Mouse (Mus musculus) adrenal gland, adult 8-10 months (tissue): ENCODE measurements around the gene Gm8362. TPM values are rescaled to one million over a fixed set of nuclear protein-coding genes. Genes with fewer than 3 reads are reported as not detected.
"Not testable (repeated sequence)": the region's sequence is repeated elsewhere in the genome, so short reads cannot be mapped to it uniquely, and the experiment has no call there.

ENCODE experiments used
- DNase-seq: peaks from one replicate; pipeline ENCODE4 v3.0.0; 2022
- total RNA-seq, 4 experiments: library from RNA; stranded (reverse); gene quantifications; 2 replicates each; pipeline ENCODE4 v1.2.4; 2022

Gene Gm8362
- not detected for total RNA-seq

GRCm38 (mm10) chr14:6774311-6774710 lies at the start of gene Gm8362:
Gene Gm8362, minus strand, starts transcription at chr14:6774411.
- DNase-seq: not testable (repeated sequence)

DNA sequence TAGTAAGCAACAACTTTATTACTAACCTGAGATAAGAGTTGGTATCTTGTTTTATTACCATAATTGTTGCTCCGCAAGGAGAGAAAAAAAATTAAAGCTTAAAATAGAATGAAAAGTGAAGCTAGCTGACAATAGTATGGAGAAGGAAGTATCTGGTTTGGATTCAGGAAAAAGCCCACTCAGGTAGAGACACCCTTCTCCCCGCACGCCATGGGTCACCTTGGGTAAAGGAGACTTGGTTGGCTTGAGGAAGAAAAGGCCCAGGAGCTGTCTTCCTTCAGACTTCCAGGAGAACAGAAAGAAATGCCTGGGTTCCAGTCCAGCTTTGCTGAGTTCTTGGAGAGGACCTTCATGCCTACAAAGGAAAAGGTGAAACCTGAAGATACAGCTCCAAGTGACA lies 49.1 kb upstream of the Gm8362 start:
- DNase-seq: not testable (repeated sequence)

DNA sequence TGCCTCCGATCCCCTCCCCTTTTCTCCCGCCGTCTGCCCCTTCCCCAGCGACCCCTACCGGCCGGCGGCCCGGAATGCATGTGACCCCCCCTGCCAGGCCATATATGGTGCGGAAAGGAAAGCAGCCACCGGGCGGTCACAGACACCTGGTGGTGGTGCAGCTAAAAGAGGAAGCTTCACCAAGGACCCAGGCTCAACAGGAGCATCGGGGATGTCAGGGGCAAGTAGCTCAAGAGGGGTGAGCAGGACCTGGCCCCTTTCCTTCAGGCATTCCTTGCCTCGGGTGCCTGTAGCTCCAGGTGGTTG lies 17.0 kb downstream of the Gm8362 start:
- not testable (repeated sequence) for DNase-seq

DNA sequence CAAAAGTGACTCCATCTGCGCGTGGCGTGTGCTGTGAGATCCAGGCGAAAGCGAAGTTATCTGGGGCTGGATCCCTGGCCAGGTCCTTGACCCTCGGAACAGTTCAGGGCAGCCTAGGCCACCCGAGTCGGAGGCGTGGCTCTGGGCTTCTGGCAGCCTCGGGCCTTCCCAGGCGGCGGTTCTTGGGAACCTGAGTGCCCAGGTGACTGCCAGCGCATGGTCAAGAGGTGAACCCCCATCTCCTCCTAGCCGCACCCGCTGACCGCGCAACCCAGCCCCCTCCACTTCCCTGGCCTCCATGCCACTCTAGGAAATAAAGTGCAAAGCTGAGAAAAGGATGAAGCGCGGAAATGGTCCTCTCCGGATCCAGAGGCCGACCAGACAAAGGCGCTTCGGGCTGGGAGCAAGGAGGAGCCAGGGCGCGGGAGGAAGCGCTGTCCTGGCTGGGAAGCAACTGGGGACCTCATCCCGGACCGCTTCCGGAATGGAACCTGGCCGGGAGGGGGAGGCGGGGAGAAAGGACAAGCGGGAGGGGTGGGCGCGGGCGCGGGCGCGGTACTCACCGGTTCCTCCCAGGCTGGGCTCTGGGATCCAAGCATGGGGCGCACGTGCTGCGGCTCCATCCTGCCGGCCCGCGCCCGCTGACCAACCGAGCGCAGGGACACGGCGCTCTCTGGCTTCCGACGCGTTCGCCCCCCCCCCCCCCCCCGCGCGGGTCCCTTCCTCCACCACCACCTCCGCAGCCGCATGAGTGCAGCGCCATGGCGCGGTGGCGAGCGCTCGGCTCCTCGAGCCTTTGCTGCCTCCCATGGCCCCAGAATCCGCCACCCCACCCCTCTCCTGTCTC lies 17.6 kb downstream of the Gm8362 start:
- not testable (repeated sequence) for DNase-seq

DNA sequence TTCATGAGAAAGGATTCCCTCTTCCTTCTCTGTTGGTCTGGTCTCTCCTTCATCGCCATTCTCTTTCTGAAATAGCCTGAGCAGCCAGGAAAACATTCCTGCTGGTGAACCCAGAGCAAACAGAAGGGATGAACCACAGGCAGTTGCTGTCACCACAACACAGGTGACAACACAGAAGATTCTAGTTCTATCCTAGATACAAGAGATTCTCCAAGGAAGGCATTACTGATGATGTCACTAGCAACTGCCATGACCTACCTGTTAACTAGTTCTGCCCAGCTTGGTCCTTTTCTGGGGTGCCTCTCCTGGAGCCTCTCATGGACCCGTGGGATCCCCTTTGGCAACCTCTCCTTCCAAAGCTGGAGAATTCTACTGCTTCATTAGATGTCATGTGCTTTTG lies 32.0 kb downstream of the Gm8362 start, which contains the start of gene Gm3636:
Gene Gm3636, minus strand, starts transcription at position 101 of the 400 bp plus-strand sequence.
- DNase-seq: not testable (repeated sequence)

DNA sequence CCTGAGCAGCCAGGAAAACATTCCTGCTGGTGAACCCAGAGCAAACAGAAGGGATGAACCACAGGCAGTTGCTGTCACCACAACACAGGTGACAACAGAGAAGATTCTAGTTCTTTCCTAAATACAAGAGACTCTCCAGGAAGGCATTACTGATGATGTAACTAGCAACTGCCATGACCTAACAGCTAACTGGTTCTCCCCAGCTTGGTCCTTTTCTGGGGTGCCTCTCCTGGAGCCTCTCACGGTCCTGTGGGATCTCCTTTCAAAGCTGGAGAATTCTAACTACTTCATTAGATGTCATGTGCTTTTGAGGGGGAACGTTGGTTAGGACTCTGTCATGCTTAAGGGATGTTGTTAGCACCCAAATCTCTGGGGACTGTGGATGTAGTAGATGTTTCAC lies 54.1 kb downstream of the Gm8362 start, which contains the start of gene Gm8050:
Gene Gm8050, minus strand, starts transcription at position 101 of the 400 bp plus-strand sequence.
- DNase-seq: not testable (repeated sequence)

Other genes starting within 250 kb of the Gm8362 start
- gene Gm8356, start 237.1 kb downstream of the Gm8362 start, total RNA-seq: not detected
- under 1 TPM in 1 of 4 experiments, not detected in 3; 0.52 TPM for gene Gm3629, start 183.8 kb downstream of the Gm8362 start, total RNA-seq
- gene Gm3460, start 152.0 kb downstream of the Gm8362 start, total RNA-seq: not detected
- not detected for gene Gm10251, start 90.2 kb downstream of the Gm8362 start, total RNA-seq
- not detected for gene Gm8050, start 54.2 kb downstream of the Gm8362 start, total RNA-seq
- gene Gm3636, start 32.1 kb downstream of the Gm8362 start, total RNA-seq: under 1 TPM in 2 of 4 experiments, not detected in 2; 0.86 to 0.94 TPM
- gene Gm3642, start 65.9 kb upstream of the Gm8362 start, total RNA-seq: not detected
- under 1 TPM in 1 of 4 experiments, not detected in 3; 0.15 TPM for gene Gm3667, start 115.6 kb upstream of the Gm8362 start, total RNA-seq
- not detected for gene Gm6356, start 199.4 kb upstream of the Gm8362 start, total RNA-seq